Mouse (Mus musculus) left cerebral cortex, postnatal 25 days (tissue): ENCODE measurements around the gene Morn5. TPM values are rescaled to one million over a fixed set of nuclear protein-coding genes. Genes with fewer than 3 reads are reported as not detected.

ENCODE experiments used
- DNase-seq, 2 experiments: peaks; one replicate each; pipeline ENCODE4 v3.0.0; 2022; ENCODE audit warnings: low spot score in 2 of 2, mixed read lengths in 1 of 2
- intact Hi-C: fragments of 180-260 bp; cut with DNase I; formaldehyde crosslinking; loops from one replicate; pipeline ENCODE4 v1.15.1; 2025
- total RNA-seq, 2 experiments: library from RNA; stranded (reverse); gene quantifications; 2 replicates each; pipeline ENCODE4 v1.2.3; 2021

The Morn5 gene
- total RNA-seq, 2 experiments from 2014 or later: 0.53 to 0.82 TPM

GRCm38 (mm10) chr2:36056248-36056647 is 7.0 kb downstream of the Morn5 start:
- intact Hi-C loops: no loop called here
- DNase-seq: no peak

- intact Hi-C loops: no loop called here
- no peak for DNase-seq
Measured at GRCm38 (mm10) chr2:36061409-36061808, 12.2 kb downstream of the Morn5 start.

GRCm38 (mm10) chr2:36067132-36067531 is 17.9 kb downstream of the Morn5 start:
- intact Hi-C loops: no loop called here
- no peak for DNase-seq

- intact Hi-C loops: no loop called here
- no peak for DNase-seq
Measured at GRCm38 (mm10) chr2:36071660-36072305, 22.5 kb downstream of the Morn5 start.

GRCm38 (mm10) chr2:36073781-36074180 is 24.5 kb downstream of the Morn5 start:
- no peak for DNase-seq
- intact Hi-C loops: no loop called here

- intact Hi-C loops: no loop called here
- no peak for DNase-seq
Measured at GRCm38 (mm10) chr2:36075210-36075609, 26.0 kb downstream of the Morn5 start.

GRCm38 (mm10) chr2:36077160-36077761 is 28.0 kb downstream of the Morn5 start:
- intact Hi-C loops: no loop called here
- DNase-seq: no peak

- intact Hi-C loops: no loop called here
- DNase-seq: no peak
Measured at GRCm38 (mm10) chr2:36081446-36081845, 32.2 kb downstream of the Morn5 start.

GRCm38 (mm10) chr2:36082802-36083580 is 33.7 kb downstream of the Morn5 start:
- no peak for DNase-seq
- intact Hi-C loops: no loop called here

- intact Hi-C loops: no loop called here
- no peak for DNase-seq
Measured at GRCm38 (mm10) chr2:36085041-36085440, 35.8 kb downstream of the Morn5 start.

- no peak for DNase-seq
- intact Hi-C loops: no loop called here
Measured at GRCm38 (mm10) chr2:36089190-36089589, 39.9 kb downstream of the Morn5 start.

GRCm38 (mm10) chr2:36090853-36091741 is 41.8 kb downstream of the Morn5 start:
- DNase-seq: no peak
- intact Hi-C loops: no loop called here

- intact Hi-C loops: no loop called here
- no peak for DNase-seq
Measured at GRCm38 (mm10) chr2:36092748-36093147, 43.5 kb downstream of the Morn5 start.

- DNase-seq: no peak
- intact Hi-C loops: no loop called here
Measured at GRCm38 (mm10) chr2:36093301-36093700, 44.0 kb downstream of the Morn5 start.

GRCm38 (mm10) chr2:36093914-36094475 is 44.7 kb downstream of the Morn5 start:
- intact Hi-C loops: no loop called here
- DNase-seq: no peak

- intact Hi-C loops: no loop called here
- DNase-seq: no peak
Measured at GRCm38 (mm10) chr2:36097129-36097815, 48.0 kb downstream of the Morn5 start.

- intact Hi-C loops: no loop called here
- DNase-seq: no peak
Measured at GRCm38 (mm10) chr2:36098021-36098420, 48.8 kb downstream of the Morn5 start.

GRCm38 (mm10) chr2:36099739-36100138 is 50.5 kb downstream of the Morn5 start:
- no peak for DNase-seq
- intact Hi-C loops: loop anchor here (5.0 kb wide), 1 partner anchor 92 kb away; no protein-coding TSS in a partner anchor
